Mouse (Mus musculus) limb, embryonic 13.5 days (tissue): ENCODE data around the gene Olfr1359. TPM values are rescaled to one million over a fixed set of nuclear protein-coding genes. Genes with fewer than 3 reads are reported as not detected.
"Not testable (repeated sequence)": the region's sequence is repeated elsewhere in the genome, so short reads cannot be mapped to it uniquely, and the experiment has no call there.

ENCODE experiments used
- ATAC-seq: fragments of 200-750 bp; cut with Nextera tagmentation; 2 replicates; pipeline ENCODE4 v1.8.0; 2017; ENCODE audit warnings: low read depth, moderate number of reproducible peaks, moderate TSS enrichment; ENCODE audit not compliant: low FRiP score
- H3K27ac ChIP-seq: fragments of 300-500 bp; sonication (generic); 2 replicates; pipeline ENCODE4 v1.5.1; 2015; ENCODE audit warnings: inconsistent platforms, mild to moderate bottlenecking, moderate library complexity
- H3K27me3 ChIP-seq: fragments of 300-500 bp; sonication (generic); 2 replicates; pipeline ENCODE4 v1.6.1; 2015; ENCODE audit warnings: mild to moderate bottlenecking, inconsistent platforms
- H3K36me3 ChIP-seq: fragments of 300-500 bp; sonication (generic); 2 replicates; pipeline ENCODE4 v1.6.1; 2015; ENCODE audit warnings: inconsistent platforms, mild to moderate bottlenecking, moderate library complexity
- H3K4me1 ChIP-seq: fragments of 300-500 bp; sonication (generic); 2 replicates; pipeline ENCODE4 v1.6.1; 2015; ENCODE audit warnings: inconsistent platforms
- H3K4me2 ChIP-seq: fragments of 300-500 bp; sonication (generic); replicated peaks from 2 replicates; pipeline ENCODE4 v1.6.1; 2015; ENCODE audit warnings: inconsistent platforms, mild to moderate bottlenecking, moderate library complexity
- H3K4me3 ChIP-seq: fragments of 300-500 bp; sonication (generic); 2 replicates; pipeline ENCODE4 v1.5.1; 2015; ENCODE audit warnings: moderate library complexity, mild to moderate bottlenecking, inconsistent platforms
- H3K9ac ChIP-seq: fragments of 300-500 bp; sonication (generic); 2 replicates; pipeline ENCODE4 v1.6.1; 2015; ENCODE audit warnings: mild to moderate bottlenecking, inconsistent platforms
- H3K9me3 ChIP-seq: fragments of 300-500 bp; sonication (generic); 2 replicates; pipeline ENCODE4 v1.6.1; 2016; ENCODE audit warnings: inconsistent platforms
- WGBS: fragments of 180-500 bp; shearing (Covaris S2); methylation state at CpG from one replicate; pipeline ENCODE4 v1.1.7; 2015; 5-methylcytosine and 5-hydroxymethylcytosine counted together
- polyA plus RNA-seq: library from polyadenylated mRNA; unstranded; fragments of >200 nt; fragmentation: Nextera tagmentation; extraction: Ambion mirVana; gene quantifications from 2 replicates; pipeline ENCODE4 v1.2.1, GENCODE M21; 2015

The Olfr1359 gene
- polyA plus RNA-seq, 1 experiment from 2014 or later = not detected

DNA sequence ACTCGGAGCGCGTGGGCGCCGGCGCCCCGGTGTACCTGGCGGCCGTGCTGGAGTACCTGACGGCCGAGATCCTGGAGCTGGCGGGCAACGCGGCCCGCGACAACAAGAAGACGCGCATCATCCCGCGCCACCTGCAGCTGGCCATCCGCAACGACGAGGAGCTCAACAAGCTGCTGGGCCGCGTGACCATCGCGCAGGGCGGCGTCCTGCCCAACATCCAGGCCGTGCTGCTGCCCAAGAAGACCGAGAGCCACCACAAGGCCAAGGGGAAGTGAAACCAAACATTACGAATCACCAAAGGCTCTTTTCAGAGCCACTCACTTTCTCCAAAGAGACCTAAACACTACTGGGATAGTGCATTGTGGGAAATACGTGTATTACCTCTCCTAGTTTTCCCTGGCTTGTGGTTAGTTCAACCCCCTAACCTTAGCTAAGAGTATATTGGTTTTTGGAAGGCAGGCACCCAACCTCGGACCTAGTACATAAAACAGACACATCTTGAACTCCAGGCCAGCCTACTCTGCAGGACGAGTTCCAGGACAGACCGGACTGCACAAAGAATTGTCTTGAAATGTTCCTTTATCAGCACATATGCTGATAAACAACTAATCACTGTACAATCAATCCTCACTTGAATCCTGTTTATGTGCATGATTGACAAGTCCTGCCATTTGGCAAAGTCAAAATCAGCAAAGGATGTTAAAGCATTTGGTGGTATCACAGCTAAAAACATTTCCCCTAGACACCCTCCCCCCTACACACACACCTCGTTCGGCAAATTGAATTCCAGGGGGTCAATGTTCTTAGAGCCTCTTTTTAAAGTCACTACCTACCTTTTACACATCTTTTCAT is 18.9 kb downstream of the Olfr1359 start:
- peak overlapping the region; percentile 51 for H3K4me3 ChIP-seq
- H3K36me3 ChIP-seq, ATAC-seq, H3K27me3 ChIP-seq, H3K9me3 ChIP-seq: not testable (repeated sequence)
- under 1% methylated on average over 14 of the region's 38 CpGs for WGBS
- H3K4me2 ChIP-seq = peak overlapping the region; percentile 85
- peaks cover 35% of the 10 kb centered on the region for H3K4me1 ChIP-seq
- peak overlapping the region; percentile 81 for H3K9ac ChIP-seq
- peak overlapping the region; percentile 95 for H3K27ac ChIP-seq

DNA sequence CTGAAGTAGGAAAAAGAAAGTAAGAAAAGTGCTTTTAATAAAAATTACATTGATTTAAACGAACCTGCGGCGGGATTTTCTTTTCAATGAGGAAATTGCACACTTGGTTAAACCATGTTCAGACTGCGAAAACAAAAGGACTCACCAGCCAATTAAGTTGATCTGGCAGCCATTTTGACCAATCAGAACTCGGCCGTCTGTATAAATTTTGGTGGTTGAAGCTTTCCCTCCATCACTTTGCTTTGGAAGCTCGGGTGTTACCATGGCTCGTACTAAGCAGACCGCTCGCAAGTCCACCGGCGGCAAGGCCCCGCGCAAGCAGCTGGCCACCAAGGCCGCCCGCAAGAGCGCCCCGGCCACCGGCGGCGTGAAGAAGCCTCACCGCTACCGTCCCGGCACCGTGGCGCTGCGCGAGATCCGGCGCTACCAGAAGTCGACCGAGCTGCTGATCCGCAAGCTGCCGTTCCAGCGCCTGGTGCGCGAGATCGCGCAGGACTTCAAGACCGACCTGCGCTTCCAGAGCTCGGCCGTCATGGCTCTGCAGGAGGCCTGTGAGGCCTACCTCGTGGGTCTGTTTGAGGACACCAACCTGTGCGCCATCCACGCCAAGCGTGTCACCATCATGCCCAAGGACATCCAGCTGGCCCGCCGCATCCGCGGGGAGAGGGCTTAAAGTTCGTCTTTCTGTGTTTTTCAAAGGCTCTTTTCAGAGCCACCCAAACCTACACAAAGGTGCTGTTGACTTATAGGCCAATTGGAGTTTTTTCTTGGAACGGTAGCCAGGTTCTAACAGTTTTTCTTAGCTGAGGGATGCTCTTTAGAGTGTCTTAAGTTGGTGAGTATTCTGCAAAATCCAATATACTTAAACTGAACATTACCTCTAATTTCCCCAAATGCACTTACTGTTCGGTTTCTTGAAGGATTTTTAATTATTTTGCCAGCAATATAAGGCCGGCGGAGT is 19.8 kb downstream of the Olfr1359 start, which contains the start of gene Hist1h3h:
Gene Hist1h3h (plus strand): TSS at position 263 of the 961 bp plus-strand sequence.
- Histone ChIP-seq H3K4me1 (peaks cover 38% of the 10 kb centered on the region), H3K4me2 (peak within 1 kb of the TSS; percentile 85), H3K27ac (peak within 1 kb of the TSS; percentile 95), H3K4me3 (peak within 1 kb of the TSS; percentile 51), H3K9ac (peak within 1 kb of the TSS; percentile 83)
- ATAC-seq = peak; percentile 42
- not testable (repeated sequence) for H3K9me3 ChIP-seq, H3K27me3 ChIP-seq, H3K36me3 ChIP-seq
- WGBS = under 1% methylated on average over 30 of the region's 56 CpGs

DNA sequence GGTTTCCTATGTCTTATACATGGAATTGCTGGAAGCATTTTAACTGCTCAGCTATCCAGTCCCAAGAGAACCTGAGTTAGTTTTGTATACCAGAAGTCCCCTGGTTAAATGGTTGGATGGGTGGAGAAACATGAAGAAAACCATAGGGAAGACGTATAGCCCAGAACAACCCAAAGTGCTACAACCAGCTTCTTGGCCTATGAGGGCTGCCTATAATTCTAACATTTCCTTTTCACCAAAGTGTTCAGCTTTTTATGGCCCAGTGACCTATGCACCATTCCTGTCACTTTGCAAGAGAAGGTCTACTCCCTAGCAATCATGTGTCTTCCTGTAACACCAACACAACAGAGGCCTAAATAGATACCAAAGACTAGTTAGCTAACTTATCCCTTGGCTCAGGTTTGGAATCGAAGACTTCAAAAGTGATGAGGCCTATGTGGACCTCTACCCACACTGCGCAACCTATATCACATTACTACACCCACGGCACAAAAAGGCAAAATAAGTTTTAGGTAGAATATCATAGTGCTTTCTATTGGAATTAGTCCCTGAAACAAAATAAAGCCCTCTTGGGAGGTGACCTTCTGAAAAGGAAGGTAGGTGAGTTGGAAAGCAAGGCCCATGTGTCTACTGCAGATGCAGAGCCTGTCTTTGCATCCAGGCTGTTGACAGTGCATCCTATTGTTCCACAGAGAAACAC is 20.6 kb downstream of the Olfr1359 start:
- H3K4me2 ChIP-seq = peak overlapping the region; percentile 85
- no peak for ATAC-seq
- 56% methylated on average over 4 of the region's 4 CpGs for WGBS

DNA sequence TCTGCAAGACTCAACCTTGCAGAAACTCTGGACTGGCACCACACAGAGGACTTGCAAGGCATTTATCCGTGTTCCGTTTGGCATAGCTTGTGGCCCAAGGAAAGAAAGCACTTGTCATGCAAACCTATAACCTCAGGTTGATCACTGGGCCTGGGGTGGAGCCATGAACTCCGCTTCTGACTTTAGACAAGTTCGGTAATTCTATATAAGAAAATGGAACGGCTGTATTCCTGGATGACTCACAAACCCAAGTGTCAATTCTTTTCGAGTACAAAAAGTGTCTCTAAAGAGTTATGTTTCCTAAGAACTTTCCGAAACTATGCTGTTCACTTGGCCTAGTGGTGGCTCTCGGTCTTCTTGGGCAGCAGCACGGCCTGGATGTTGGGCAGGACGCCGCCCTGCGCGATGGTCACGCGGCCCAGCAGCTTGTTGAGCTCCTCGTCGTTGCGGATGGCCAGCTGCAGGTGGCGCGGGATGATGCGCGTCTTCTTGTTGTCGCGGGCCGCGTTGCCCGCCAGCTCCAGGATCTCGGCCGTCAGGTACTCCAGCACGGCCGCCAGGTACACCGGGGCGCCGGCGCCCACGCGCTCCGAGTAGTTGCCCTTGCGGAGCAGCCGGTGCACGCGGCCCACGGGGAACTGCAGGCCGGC is 23.3 kb downstream of the Olfr1359 start:
- not testable (repeated sequence) for ATAC-seq, H3K9me3 ChIP-seq, H3K27me3 ChIP-seq, H3K36me3 ChIP-seq
- H3K27ac ChIP-seq = peak overlapping the region; percentile 88
- peak overlapping the region; percentile 66 for H3K4me2 ChIP-seq
- 2% methylated on average over 24 of the region's 44 CpGs for WGBS
- peaks cover 34% of the 10 kb centered on the region for H3K4me1 ChIP-seq
- H3K9ac ChIP-seq = peak overlapping the region; percentile 63
- peak overlapping the region; percentile 45 for H3K4me3 ChIP-seq

More for the DNA sequence above, 20.6 kb downstream of the Olfr1359 start:
- Histone ChIP-seq H3K36me3 (no peaks in the 10 kb centered on the region), H3K27me3 (no peaks in the 10 kb centered on the region), H3K9me3 (no peaks in the 10 kb centered on the region), H3K9ac (peak overlapping the region; percentile 83), H3K4me1 (peaks cover 42% of the 10 kb centered on the region), H3K27ac (peak overlapping the region; percentile 89), H3K4me3 (peak overlapping the region; percentile 49)

DNA sequence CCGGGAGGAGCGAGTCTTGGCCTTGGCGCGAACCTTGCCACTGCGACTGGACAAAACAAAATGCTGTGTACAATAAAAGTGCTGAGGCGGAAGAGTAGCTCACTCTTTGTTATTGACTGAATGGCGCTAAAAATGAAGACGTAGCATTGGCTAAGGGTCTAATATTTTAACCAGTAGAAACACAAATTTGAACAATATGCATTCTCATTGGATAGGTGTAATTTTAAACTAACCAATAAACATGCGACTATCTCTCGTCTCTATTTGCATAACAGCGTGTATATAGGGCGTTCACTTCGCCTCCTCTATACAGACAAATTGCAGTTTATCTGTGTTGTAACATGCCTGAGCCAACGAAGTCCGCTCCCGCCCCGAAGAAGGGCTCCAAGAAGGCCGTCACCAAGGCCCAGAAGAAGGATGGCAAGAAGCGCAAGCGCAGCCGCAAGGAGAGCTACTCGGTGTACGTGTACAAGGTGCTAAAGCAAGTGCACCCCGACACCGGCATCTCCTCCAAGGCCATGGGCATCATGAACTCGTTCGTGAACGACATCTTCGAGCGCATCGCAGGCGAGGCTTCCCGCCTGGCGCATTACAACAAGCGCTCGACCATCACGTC is 24.0 kb downstream of the Olfr1359 start, which contains the start of gene Hist1h2bm:
Gene Hist1h2bm (plus strand): TSS at position 288 of the 616 bp plus-strand sequence.
- H3K4me3 ChIP-seq = peak within 1 kb of the TSS; percentile 45
- peak within 1 kb of the TSS; percentile 63 for H3K9ac ChIP-seq
- not testable (repeated sequence) for H3K9me3 ChIP-seq, H3K36me3 ChIP-seq, H3K27me3 ChIP-seq
- peaks cover 33% of the 10 kb centered on the region for H3K4me1 ChIP-seq
- H3K27ac ChIP-seq = peak within 1 kb of the TSS; percentile 88
- ATAC-seq = peak; percentile 97
- H3K4me2 ChIP-seq = peak within 1 kb of the TSS; percentile 66
- under 1% methylated on average over 37 of the region's 37 CpGs for WGBS

DNA sequence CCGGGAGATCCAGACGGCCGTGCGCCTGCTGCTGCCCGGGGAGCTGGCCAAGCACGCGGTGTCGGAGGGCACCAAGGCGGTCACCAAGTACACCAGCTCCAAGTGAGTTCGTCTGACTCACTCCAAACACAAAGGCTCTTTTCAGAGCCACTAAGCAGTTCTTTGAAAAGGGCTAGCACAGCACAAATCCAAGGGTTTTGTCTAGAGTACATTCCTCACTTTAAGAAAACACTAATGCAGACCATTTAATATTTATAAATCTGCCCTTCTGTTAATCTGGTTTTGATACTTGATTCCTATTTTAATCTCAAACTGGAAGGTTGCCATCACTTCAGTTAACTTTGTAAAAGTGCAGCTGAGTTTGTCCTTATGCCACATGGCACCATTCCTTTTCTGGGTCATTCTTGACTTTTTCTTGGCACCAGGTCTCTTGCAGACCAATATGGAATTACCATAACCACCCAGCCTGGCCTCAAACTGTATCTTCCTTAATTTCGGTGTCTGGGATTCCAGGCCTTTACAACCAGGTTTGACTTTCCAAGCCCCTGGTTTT is 24.5 kb downstream of the Olfr1359 start:
- H3K27me3 ChIP-seq = no peaks in the 10 kb centered on the region
- H3K4me2 ChIP-seq = peak overlapping the region; percentile 66
- H3K4me1 ChIP-seq = peaks cover 30% of the 10 kb centered on the region
- peak overlapping the region; percentile 45 for H3K4me3 ChIP-seq
- H3K9me3 ChIP-seq = no peaks in the 10 kb centered on the region
- peak overlapping the region; percentile 88 for H3K27ac ChIP-seq
- peak overlapping the region; percentile 62 for H3K9ac ChIP-seq
- no peak; the same call in 1 of the 2 replicates for ATAC-seq
- 2% methylated on average over 11 of the region's 11 CpGs for WGBS
- H3K36me3 ChIP-seq = no peaks in the 10 kb centered on the region

DNA sequence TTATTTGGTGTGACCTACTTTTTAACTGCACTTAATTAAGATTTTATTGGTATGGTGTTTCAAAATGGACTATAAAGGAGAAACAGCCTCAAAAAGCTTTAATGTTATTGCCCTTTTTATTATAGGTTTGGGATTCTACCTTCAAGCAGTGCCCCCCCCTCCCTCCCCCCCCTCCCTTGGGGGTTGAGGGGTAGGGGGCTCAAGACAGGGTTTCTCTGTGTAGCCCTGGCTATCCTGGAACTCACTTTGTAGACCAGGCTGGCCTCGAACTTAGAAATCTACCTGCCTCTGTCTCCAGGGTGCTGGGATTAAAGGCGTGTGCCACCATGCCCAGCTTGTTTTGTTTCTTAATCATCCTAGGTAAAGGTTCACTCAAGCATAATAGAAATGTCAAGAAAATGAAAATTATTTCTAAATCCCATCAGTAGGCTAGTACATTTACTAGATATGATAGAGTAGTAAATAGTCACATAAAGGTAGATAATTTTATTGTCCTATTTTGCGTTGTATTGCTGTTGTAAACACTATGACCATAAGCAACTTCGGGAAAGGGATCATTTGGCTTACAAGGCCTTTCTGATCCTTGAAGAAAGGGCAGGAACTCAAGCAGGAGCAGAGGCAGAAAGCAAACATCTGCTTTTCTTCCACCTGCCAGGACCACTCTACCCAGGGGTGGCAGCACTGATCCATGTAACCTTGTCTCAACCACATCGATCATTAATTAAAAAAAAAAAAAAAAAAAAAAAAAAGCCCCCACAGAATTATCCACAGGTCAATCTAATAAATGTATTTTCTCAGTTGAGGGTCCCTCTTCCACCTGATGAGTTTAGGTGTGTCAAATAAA is 25.3 kb downstream of the Olfr1359 start:
- no peak overlapping the region for H3K9ac ChIP-seq
- peaks cover 27% of the 10 kb centered on the region for H3K4me1 ChIP-seq
- no peaks in the 10 kb centered on the region for H3K9me3 ChIP-seq
- ATAC-seq = no peak
- peak overlapping the region; percentile 45; the same call in 1 of the 2 replicates for H3K4me3 ChIP-seq
- no peaks in the 10 kb centered on the region for H3K27me3 ChIP-seq
- WGBS = 30% methylated on average over 5 of the region's 5 CpGs
- H3K27ac ChIP-seq = peak overlapping the region; percentile 88
- peak overlapping the region; percentile 66 for H3K4me2 ChIP-seq
- no peaks in the 10 kb centered on the region for H3K36me3 ChIP-seq

DNA sequence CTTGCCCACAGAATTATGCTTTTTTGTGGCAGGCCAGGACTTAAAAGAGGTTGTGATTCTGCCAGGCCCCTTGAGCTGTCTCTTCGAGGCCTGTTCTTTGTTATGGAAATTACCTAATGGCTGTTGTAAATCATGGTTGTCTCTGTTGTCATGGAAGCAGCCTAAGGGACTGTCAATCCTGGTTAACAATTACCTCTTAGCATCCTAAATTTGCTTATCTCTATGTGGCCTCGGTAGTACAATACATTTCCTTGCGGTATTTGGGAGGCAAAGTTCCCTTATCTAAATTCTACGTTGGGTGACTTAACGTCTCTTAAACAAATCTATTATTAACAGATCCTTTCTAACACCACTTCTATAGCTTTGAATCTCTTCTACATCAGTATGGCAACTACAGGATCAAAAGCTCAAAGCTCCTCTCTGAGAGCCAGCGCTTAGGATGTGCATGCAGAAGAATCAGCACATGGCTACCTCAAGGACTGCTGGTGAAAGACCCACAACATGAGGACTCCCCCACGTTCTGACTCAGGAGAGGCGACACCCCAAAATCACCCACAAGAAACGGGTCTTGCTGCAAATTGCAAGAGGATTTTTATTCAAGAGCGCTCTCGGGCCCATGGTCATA is 30.1 kb downstream of the Olfr1359 start:
- Histone ChIP-seq H3K9ac (no peak overlapping the region), H3K36me3 (no peaks in the 10 kb centered on the region), H3K4me2 (no peak overlapping the region), H3K9me3 (no peaks in the 10 kb centered on the region), H3K4me1 (peaks cover 1% of the 10 kb centered on the region; the same call in 1 of the 2 replicates), H3K27ac (no peak overlapping the region), H3K4me3 (no peak overlapping the region), H3K27me3 (no peaks in the 10 kb centered on the region)
- 25% methylated on average over 11 of the region's 11 CpGs for WGBS
- ATAC-seq = no peak

DNA sequence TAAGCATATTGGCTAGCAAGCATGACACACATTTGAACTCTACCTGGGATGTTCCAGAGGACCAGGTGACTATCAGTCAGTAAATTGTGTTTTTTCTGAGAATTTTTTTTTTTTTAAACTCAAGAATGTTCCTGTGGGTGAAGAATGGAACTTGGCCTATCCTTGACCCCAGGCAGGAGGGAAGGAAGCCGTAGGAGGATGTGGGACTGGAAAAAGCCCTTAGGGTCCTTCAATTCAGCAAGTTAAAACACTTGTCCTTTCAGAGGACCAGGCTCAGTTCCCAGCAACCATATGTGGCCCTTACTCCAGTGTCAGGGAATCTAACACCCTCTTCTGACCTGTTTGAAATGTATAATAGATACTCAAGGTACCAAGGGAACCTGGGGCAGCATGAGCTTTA is 31.6 kb downstream of the Olfr1359 start:
- Histone ChIP-seq H3K9ac (no peak overlapping the region), H3K4me2 (no peak overlapping the region), H3K9me3 (no peaks in the 10 kb centered on the region), H3K4me3 (no peak overlapping the region), H3K27ac (no peak overlapping the region), H3K4me1 (no peaks in the 10 kb centered on the region), H3K27me3 (no peaks in the 10 kb centered on the region), H3K36me3 (no peaks in the 10 kb centered on the region)
- ATAC-seq = no peak
- 43% methylated on average over 1 of the region's 1 CpGs for WGBS

DNA sequence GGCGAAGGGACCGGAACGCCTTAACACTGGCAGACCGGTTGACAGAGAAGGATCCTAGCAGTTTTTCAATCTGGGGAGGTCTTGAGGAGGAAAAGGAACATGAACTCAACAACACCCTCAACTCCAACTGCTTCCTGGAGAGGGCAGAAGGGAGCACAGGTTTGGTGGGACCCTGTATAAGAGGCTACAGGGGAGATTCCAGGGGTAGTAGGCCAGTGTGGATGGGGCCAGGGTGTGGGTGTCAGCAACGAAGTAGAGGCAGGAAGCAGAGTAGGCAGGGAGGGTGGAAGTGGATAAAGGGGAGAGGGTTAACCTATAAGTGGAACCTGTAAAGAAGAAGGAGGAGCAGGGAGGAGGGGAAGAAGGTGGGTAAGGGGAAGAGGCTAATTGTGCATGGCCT is 35.6 kb downstream of the Olfr1359 start:
- no peak overlapping the region for H3K9ac ChIP-seq
- H3K9me3 ChIP-seq = no peaks in the 10 kb centered on the region
- no peaks in the 10 kb centered on the region for H3K27me3 ChIP-seq
- no peak for ATAC-seq
- H3K4me1 ChIP-seq = peaks cover 4% of the 10 kb centered on the region; the same call in 1 of the 2 replicates
- WGBS = 65% methylated on average over 5 of the region's 5 CpGs
- H3K36me3 ChIP-seq = no peaks in the 10 kb centered on the region
- peak overlapping the region; percentile 99 for H3K27ac ChIP-seq
- H3K4me2 ChIP-seq = no peak overlapping the region
- H3K4me3 ChIP-seq = no peak overlapping the region
